Mouse (Mus musculus): ENCODE measurements around the gene Fam104a. TPM values are rescaled to one million over a fixed set of nuclear protein-coding genes. Genes with fewer than 3 reads are reported as not detected.
A peak's percentile ranks its signal among the peaks of the same experiment; 100 is the strongest.

Gene Fam104a
- polyA plus RNA-seq, 1 experiment from 2014 or later: 49.6 TPM

GRCm38 (mm10) chr11:113627785-113628184 is 56.2 kb downstream of the Fam104a start:
- Histone ChIP-seq H3K27ac (ENCODE audit: low read depth) (no peak overlapping the region), H3K4me2 (ENCODE audit: low read length) (no peak overlapping the region), H3K27me3 (replicated peaks; ENCODE audit: control insufficient read depth, insufficient read depth, low read length) (no peaks in the 10 kb centered on the region), H3K4me1 (replicated peaks; ENCODE audit: control insufficient read depth, insufficient read depth, low read length) (no peaks in the 10 kb centered on the region), H3K36me3 (ENCODE audit: control insufficient read depth, insufficient read depth, low read length) (no peaks in the 10 kb centered on the region), H3K4me3 (ENCODE audit: low read depth, low read length) (no peak overlapping the region), H3K9ac (ENCODE audit: low read length) (no peak overlapping the region), H3K9me3 (ENCODE audit: control insufficient read depth, low read length) (no peaks in the 10 kb centered on the region)
- DNase-seq (ENCODE audit: low spot score) (no peak), ATAC-seq (replicated peaks; ENCODE audit: low FRiP score, low TSS enrichment, low read depth) (no peak)
- WGBS: 56% methylated on average over 4 of the region's 4 CpGs

- peaks cover 16% of the 10 kb centered on the region for H3K27me3 ChIP-seq (replicated peaks; ENCODE audit: control insufficient read depth, insufficient read depth, low read length)
- H3K36me3 ChIP-seq (ENCODE audit: control insufficient read depth, insufficient read depth, low read length): no peaks in the 10 kb centered on the region
- H3K4me1 ChIP-seq (replicated peaks; ENCODE audit: control insufficient read depth, insufficient read depth, low read length): no peaks in the 10 kb centered on the region
- no peak overlapping the region for H3K27ac ChIP-seq (ENCODE audit: low read depth)
- no peak overlapping the region for H3K4me2 ChIP-seq (ENCODE audit: low read length)
- H3K9ac ChIP-seq (ENCODE audit: low read length): no peak overlapping the region
- no peak for ATAC-seq (replicated peaks; ENCODE audit: low FRiP score, low TSS enrichment, low read depth)
- no peak for DNase-seq (ENCODE audit: low spot score)
- H3K4me3 ChIP-seq (ENCODE audit: low read depth, low read length): no peak overlapping the region
- no peaks in the 10 kb centered on the region for H3K9me3 ChIP-seq (ENCODE audit: control insufficient read depth, low read length)
- 86% methylated on average over 18 of the region's 18 CpGs for WGBS
Observed at GRCm38 (mm10) chr11:113625437-113625836, 58.5 kb downstream of the Fam104a start.

GRCm38 (mm10) chr11:113622028-113622427 is 61.9 kb downstream of the Fam104a start:
- Histone ChIP-seq H3K9me3 (ENCODE audit: control insufficient read depth, low read length) (no peaks in the 10 kb centered on the region), H3K4me2 (ENCODE audit: low read length) (no peak overlapping the region), H3K9ac (ENCODE audit: low read length) (no peak overlapping the region), H3K4me1 (replicated peaks; ENCODE audit: control insufficient read depth, insufficient read depth, low read length) (peaks cover 15% of the 10 kb centered on the region), H3K36me3 (ENCODE audit: control insufficient read depth, insufficient read depth, low read length) (no peaks in the 10 kb centered on the region), H3K27me3 (replicated peaks; ENCODE audit: control insufficient read depth, insufficient read depth, low read length) (peaks cover 44% of the 10 kb centered on the region), H3K27ac (ENCODE audit: low read depth) (no peak overlapping the region), H3K4me3 (ENCODE audit: low read depth, low read length) (no peak overlapping the region)
- WGBS: 84% methylated on average over 4 of the region's 4 CpGs
- ATAC-seq (replicated peaks; ENCODE audit: low FRiP score, low TSS enrichment, low read depth): no peak
- no peak for DNase-seq (ENCODE audit: low spot score)

GRCm38 (mm10) chr11:113621001-113621400 is 63.0 kb downstream of the Fam104a start:
- Histone ChIP-seq H3K9me3 (ENCODE audit: control insufficient read depth, low read length) (no peaks in the 10 kb centered on the region), H3K4me1 (replicated peaks; ENCODE audit: control insufficient read depth, insufficient read depth, low read length) (peaks cover 17% of the 10 kb centered on the region), H3K4me2 (ENCODE audit: low read length) (no peak overlapping the region), H3K27ac (ENCODE audit: low read depth) (no peak overlapping the region), H3K27me3 (replicated peaks; ENCODE audit: control insufficient read depth, insufficient read depth, low read length) (peaks cover 44% of the 10 kb centered on the region), H3K9ac (ENCODE audit: low read length) (no peak overlapping the region), H3K36me3 (ENCODE audit: control insufficient read depth, insufficient read depth, low read length) (no peaks in the 10 kb centered on the region), H3K4me3 (ENCODE audit: low read depth, low read length) (no peak overlapping the region)
- ATAC-seq (replicated peaks; ENCODE audit: low FRiP score, low TSS enrichment, low read depth) (no peak), DNase-seq (ENCODE audit: low spot score) (no peak)
- WGBS: 53% methylated on average over 2 of the region's 2 CpGs

- Histone ChIP-seq H3K27me3 (replicated peaks; ENCODE audit: control insufficient read depth, insufficient read depth, low read length) (peaks cover 46% of the 10 kb centered on the region), H3K9ac (ENCODE audit: low read length) (peak overlapping the region; percentile 27; the same call in 1 of the 2 replicates), H3K4me3 (ENCODE audit: low read depth, low read length) (peak overlapping the region; percentile 40), H3K4me1 (replicated peaks; ENCODE audit: control insufficient read depth, insufficient read depth, low read length) (peaks cover 17% of the 10 kb centered on the region), H3K4me2 (ENCODE audit: low read length) (peak overlapping the region; percentile 84), H3K36me3 (ENCODE audit: control insufficient read depth, insufficient read depth, low read length) (no peaks in the 10 kb centered on the region), H3K27ac (ENCODE audit: low read depth) (no peak overlapping the region), H3K9me3 (ENCODE audit: control insufficient read depth, low read length) (no peaks in the 10 kb centered on the region)
- 3% methylated on average over 31 of the region's 31 CpGs for WGBS
- DNase-seq (ENCODE audit: low spot score) (peak; percentile 71), ATAC-seq (replicated peaks; ENCODE audit: low FRiP score, low TSS enrichment, low read depth) (no peak)
Observed at GRCm38 (mm10) chr11:113619420-113620080, 64.4 kb downstream of the Fam104a start.

DNA sequence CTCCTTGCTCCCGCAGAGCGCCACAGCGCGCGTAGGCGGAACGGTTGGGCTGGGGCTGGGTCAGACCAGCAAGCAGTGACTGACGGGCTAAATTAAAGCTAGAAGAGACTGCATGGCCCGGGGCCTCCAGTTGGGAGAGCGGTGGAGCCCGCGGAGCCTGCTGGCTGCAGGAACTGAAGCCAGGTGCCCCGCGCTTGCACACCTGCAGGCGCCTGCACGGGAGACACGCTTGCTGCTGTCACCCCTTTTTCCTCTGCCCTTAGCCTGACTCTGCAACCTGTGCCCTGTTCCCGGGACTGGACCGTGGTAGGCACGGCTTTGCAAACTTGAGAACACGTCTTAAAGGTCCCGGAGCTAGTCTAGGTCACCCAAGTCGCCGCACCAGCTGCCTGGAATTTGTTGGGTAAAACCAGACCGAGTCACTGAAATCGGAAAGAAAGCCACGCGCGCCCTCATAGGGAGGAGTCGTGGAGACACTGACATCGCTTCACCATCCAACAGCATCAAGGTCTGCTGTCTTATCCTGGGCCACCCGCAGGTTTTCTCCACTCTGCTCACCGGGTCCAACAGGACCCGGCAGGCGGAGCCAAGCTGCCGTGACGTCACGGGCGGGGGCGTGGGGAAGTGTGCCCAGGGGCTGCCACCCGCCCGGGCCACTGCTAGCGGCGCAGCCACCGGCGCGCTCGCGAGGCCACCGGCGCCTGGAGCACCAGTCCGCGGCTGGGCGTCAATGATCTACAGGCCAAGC is 65.1 kb downstream of the Fam104a start, which contains the start of gene Sstr2:
Sstr2 (plus strand) TSS at position 671 of the 748 bp plus-strand sequence.
- Histone ChIP-seq H3K9me3 (ENCODE audit: control insufficient read depth, low read length) (no peaks in the 10 kb centered on the region), H3K9ac (ENCODE audit: low read length) (peak within 1 kb of the TSS; percentile 27; the same call in 1 of the 2 replicates), H3K4me2 (ENCODE audit: low read length) (peak within 1 kb of the TSS; percentile 84), H3K36me3 (ENCODE audit: control insufficient read depth, insufficient read depth, low read length) (no peaks in the 10 kb centered on the region), H3K4me3 (ENCODE audit: low read depth, low read length) (peak within 1 kb of the TSS; percentile 40), H3K27me3 (replicated peaks; ENCODE audit: control insufficient read depth, insufficient read depth, low read length) (peaks cover 46% of the 10 kb centered on the region), H3K27ac (ENCODE audit: low read depth) (no peak within 1 kb of the TSS), H3K4me1 (replicated peaks; ENCODE audit: control insufficient read depth, insufficient read depth, low read length) (peaks cover 17% of the 10 kb centered on the region)
- DNase-seq (ENCODE audit: low spot score) (peak; percentile 84), ATAC-seq (replicated peaks; ENCODE audit: low FRiP score, low TSS enrichment, low read depth) (peak; percentile 59; the same call in 1 of the 2 replicates)
- under 1% methylated on average over 54 of the region's 54 CpGs for WGBS

DNA sequence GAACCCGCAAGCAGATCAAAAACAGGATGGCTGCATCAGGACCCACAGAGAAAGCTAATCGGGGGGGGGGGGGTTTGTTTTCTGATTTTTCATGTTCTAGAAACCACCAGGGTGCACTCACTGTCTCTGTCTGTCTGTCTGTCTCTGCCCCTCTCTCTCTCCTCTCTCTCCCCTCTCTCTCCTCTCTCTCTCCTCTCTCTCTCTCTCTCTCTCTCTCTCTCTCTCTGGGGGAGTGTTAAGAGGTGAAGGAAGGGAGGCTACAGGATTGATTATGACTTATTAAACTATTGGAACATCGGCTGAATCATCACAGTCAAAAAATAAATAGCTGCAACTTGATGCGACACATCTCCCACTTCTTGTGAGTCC is 65.7 kb downstream of the Fam104a start:
- Histone ChIP-seq H3K9me3 (ENCODE audit: control insufficient read depth, low read length) (no peaks in the 10 kb centered on the region), H3K9ac (ENCODE audit: low read length) (no peak overlapping the region), H3K36me3 (ENCODE audit: control insufficient read depth, insufficient read depth, low read length) (no peaks in the 10 kb centered on the region), H3K27ac (ENCODE audit: low read depth) (no peak overlapping the region), H3K27me3 (replicated peaks; ENCODE audit: control insufficient read depth, insufficient read depth, low read length) (peaks cover 46% of the 10 kb centered on the region), H3K4me1 (replicated peaks; ENCODE audit: control insufficient read depth, insufficient read depth, low read length) (peaks cover 17% of the 10 kb centered on the region), H3K4me2 (ENCODE audit: low read length) (peak overlapping the region; percentile 84), H3K4me3 (ENCODE audit: low read depth, low read length) (peak overlapping the region; percentile 40)
- DNase-seq (ENCODE audit: low spot score): no peak
- 31% methylated on average over 4 of the region's 4 CpGs for WGBS
- ATAC-seq (replicated peaks; ENCODE audit: low FRiP score, low TSS enrichment, low read depth): no peak

DNA sequence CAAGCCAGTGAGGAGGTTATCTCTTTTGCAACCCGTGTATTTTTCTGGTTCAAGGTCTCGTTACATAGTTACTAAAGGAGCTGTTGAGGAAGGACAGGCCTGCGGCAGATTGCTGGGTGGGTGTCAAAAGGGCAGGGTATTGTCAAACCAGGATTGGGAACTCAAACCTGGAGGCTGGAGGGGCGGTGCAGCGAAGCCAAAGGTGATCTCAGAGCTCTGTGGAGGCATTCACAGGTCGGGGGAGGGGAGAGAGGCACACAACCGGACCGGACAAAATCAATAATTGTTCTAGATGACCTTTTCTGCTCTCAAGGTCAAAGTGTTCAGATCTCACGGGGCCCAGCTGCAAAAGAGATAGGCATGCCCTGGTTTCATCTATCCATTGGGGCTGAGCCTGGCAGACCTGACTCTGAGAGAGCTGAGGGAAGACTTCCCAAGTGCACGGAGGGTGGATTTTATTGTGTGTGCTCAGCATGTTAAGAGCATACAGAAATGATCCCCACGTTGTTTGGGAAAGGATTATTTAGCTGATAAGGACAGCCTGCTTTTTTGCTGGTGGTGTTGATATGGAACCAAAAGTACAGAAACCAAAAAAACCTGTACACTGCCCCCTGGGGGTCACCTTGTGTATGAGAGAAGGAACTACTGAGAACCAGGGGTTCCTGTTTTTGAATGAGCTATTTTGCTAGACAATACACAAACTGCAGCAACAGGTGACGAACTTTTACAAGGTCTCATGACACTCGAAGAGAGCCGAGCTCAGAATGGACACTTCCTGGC is 66.6 kb downstream of the Fam104a start:
- Histone ChIP-seq H3K4me3 (ENCODE audit: low read depth, low read length) (no peak overlapping the region), H3K27me3 (replicated peaks; ENCODE audit: control insufficient read depth, insufficient read depth, low read length) (peaks cover 46% of the 10 kb centered on the region), H3K9me3 (ENCODE audit: control insufficient read depth, low read length) (no peaks in the 10 kb centered on the region), H3K27ac (ENCODE audit: low read depth) (no peak overlapping the region), H3K36me3 (ENCODE audit: control insufficient read depth, insufficient read depth, low read length) (no peaks in the 10 kb centered on the region), H3K4me1 (replicated peaks; ENCODE audit: control insufficient read depth, insufficient read depth, low read length) (peaks cover 19% of the 10 kb centered on the region), H3K9ac (ENCODE audit: low read length) (no peak overlapping the region), H3K4me2 (ENCODE audit: low read length) (0 out of 2 replicates have a peak overlapping the region, but pooled peaks have one; percentile 0)
- 40% methylated on average over 14 of the region's 14 CpGs for WGBS
- DNase-seq (ENCODE audit: low spot score): peak; percentile 87
- ATAC-seq (replicated peaks; ENCODE audit: low FRiP score, low TSS enrichment, low read depth): peak; percentile 56

All from intestine, embryonic 14.5 days (tissue).